Mouse (Mus musculus) C2C12 (cell line): ENCODE data around the gene Slc27a3.

Experiments
- CTCF ChIP-seq: IDR thresholded peaks from one replicate; pipeline ENCODE4 v1.5.1; 2011; ENCODE audit not compliant: control insufficient read depth, insufficient read depth, insufficient read length
- MAX ChIP-seq: IDR thresholded peaks from one replicate; pipeline ENCODE4 v1.6.1; 2011; ENCODE audit warnings: mild to moderate bottlenecking, control low read depth
- MYOG ChIP-seq: IDR thresholded peaks from one replicate; pipeline ENCODE4 v1.6.1; 2011; ENCODE audit not compliant: control insufficient read depth, insufficient read length; ENCODE audit errors: extremely low read depth

DNA sequence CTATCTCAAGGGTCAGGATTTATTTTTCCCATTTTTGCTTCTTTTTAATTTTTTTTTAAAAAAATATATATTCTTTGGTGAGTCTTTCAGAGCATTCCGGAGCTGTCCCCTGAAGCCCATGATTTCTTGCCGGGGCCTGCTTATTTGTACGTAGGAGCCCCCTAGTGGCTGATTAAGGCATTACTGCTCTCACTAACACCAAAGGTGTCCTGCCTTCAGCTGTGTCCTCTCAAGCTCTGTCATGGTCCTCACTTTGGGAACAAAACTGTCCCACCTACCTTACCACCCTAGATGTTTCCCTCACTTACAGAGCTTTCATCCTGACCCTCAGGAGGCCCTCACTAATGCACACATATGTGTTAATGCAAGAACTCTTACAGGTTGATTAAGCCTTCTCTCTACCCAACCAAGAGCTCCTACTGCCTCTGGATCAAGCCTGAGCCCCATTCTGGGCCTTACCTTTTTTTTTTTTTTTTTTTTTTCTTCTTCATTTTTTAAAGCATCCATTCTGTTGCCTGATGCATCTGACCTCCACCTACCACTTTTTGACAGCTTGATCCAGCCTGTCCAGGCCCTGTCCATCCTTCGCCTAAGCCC lies 16.2 kb downstream of the Slc27a3 start:
- peak; percentile 34 for TF ChIP-seq CTCF
- TF ChIP-seq MAX, result no peak
- TF ChIP-seq MYOG, result no peak
